Mouse (Mus musculus) heart, postnatal 0 days (tissue): ENCODE measurements around the gene Gnb3.

Source experiments
- CTCF ChIP-seq: IDR thresholded peaks from 2 replicates; pipeline ENCODE4 v1.5.1; 2016; ENCODE audit warnings: antibody characterized with exemption, control low read depth, low read depth
- EP300 ChIP-seq: IDR thresholded peaks from 2 replicates; pipeline ENCODE4 v1.6.1; 2016; ENCODE audit warnings: antibody characterized with exemption, low read depth

GRCm38 (mm10) chr6:124835531-124835930 lies 4.5 kb downstream of the Gnb3 start:
- TF ChIP-seq CTCF: no peak
- TF ChIP-seq EP300: no peak
